Mouse (Mus musculus) cerebellum, adult 9-10 months (tissue): ENCODE results near the gene Rhox2h.
"Not testable (repeated sequence)": the region's sequence is repeated elsewhere in the genome, so short reads cannot be mapped to it uniquely, and the experiment has no call there.

Experiments used
- DNase-seq: peaks from one replicate; pipeline ENCODE4 v3.0.0; 2022

The Rhox2h gene

GRCm38 (mm10) chrX:37673177-37673576 lies at the start of gene Rhox2h:
TSS of gene Rhox2h (minus strand) at chrX:37673277.
- DNase-seq: not testable (repeated sequence)

DNA sequence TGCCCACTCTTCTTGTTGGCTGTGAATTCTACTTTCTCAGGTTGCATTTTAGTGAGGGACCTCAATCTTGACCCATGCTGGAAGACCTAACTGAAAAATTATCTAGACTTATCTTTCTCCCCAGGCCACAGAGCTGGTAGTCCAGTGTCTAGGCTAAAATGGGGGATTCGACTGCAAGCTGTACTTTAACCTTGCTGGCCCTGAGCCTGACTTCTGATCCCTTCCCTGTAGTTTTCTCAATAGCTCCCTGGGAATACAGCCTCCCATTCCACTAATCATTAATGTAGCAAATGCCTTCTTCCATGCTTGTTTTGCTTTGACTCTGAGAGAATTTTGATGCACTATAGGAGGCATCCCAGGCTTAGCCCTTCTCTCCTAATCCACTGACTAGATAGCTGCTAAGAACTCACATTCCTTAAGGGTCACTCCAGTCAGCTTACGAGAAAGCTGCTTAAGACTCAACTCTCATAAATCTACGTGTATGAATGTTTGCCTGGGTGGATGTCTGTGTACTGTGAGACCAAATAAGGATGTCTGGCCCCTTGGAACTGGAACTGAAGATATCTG lies 28.8 kb upstream of the Rhox2h start:
- DNase-seq: no peak

DNA sequence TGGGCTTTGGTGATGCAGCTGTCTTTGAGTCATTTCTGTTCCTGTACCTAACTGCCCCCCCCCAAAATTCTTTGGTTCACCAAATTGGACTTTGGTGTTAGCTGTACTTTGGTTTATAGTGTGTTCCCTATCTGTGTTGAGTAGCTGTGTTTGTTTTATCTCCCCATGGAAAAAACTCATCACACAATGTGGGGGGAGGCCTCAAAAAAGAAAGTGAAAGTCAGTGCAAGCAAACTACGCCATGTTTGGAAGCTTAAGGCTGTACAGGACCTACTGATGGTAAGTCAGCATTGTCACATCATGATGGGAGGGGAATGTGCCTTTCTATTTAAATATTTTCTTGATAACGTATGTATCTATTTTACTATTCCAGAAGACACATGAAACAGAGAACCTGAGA lies 19.2 kb upstream of the Rhox2h start:
- no peak for DNase-seq

GRCm38 (mm10) chrX:37683031-37683715 lies 10.1 kb upstream of the Rhox2h start:
- DNase-seq: no peak

GRCm38 (mm10) chrX:37668664-37669063 lies 4.4 kb downstream of the Rhox2h start, which contains the start of gene Rhox3h:
TSS of gene Rhox3h (minus strand) at chrX:37668764.
- not testable (repeated sequence) for DNase-seq

DNA sequence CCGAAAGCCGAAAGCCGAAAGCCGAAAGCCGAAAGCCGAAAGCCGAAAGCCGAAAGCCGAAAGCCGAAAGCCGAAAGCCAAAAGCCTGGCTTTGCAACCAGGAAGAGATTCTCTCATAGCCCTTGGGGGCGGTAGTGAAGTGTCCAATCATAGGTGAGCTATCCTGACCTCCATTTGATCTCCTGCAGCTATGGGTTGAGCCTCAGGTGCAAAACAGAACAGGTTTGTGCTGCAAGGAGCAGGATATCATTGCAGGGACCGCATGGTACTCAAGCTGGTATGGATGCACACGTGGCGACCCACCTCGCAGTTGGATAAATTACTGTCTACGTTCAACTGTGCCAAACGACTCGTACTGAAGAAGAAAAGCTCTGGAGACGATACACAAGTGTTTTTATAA lies 21.9 kb downstream of the Rhox2h start, which contains the start of gene Rhox4g:
TSS of gene Rhox4g (minus strand) at position 101 of the 400 bp plus-strand sequence.
- DNase-seq: not testable (repeated sequence)

GRCm38 (mm10) chrX:37643370-37643769 lies 29.7 kb downstream of the Rhox2h start, which contains the start of gene Rhox2g:
TSS of gene Rhox2g (minus strand) at chrX:37643470.
- not testable (repeated sequence) for DNase-seq

DNA sequence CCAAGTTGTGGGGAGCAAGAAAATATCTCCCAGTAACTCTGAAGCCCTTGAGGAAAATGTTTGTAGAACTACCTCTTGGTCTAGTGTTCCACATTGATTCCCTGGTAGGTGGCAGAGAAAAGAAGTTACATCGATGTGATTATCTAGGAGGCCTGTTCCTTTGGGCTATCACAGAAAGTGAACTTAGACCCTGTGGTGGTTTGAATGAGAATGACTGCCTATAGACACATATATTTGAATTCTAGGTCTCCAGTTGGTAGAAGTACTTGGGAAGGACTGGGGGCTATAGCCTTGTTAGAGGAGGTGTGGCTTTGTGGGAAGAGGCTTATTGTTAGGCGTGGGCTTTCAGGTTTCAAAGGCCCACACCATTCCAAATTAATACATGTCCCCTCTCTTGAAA lies 44.6 kb downstream of the Rhox2h start, which contains the start of gene Rhox3g:
TSS of gene Rhox3g (minus strand) at position 101 of the 400 bp plus-strand sequence.
- DNase-seq: not testable (repeated sequence)
